Mouse (Mus musculus): ENCODE results near the gene Fam180a. TPM values are rescaled to one million over a fixed set of nuclear protein-coding genes. Genes with fewer than 3 reads are reported as not detected.
"Not testable (repeated sequence)": the region's sequence is repeated elsewhere in the genome, so short reads cannot be mapped to it uniquely, and the experiment has no call there.

Gene Fam180a
- total RNA-seq (2021): 1 to 10 TPM; 5.5 to 7.4 TPM
- long read RNA-seq, experiment 1, transcript Fam180a-201 (3 exons, 1,606 nt): major isoform, 6 of 8 reads
- long read RNA-seq, experiment 1, partial matches to known transcripts: 0 of 8 reads
- long read RNA-seq, experiment 1, other reads (novel, unspliced or antisense): 2 of 8 reads
- long read RNA-seq, experiment 2, transcript Fam180a-201 (3 exons, 1,606 nt): major isoform, 11 of 11 reads
- long read RNA-seq, experiment 2, partial matches to known transcripts: 0 of 11 reads
- long read RNA-seq, experiment 2, other reads (novel, unspliced or antisense): 0 of 11 reads

DNA sequence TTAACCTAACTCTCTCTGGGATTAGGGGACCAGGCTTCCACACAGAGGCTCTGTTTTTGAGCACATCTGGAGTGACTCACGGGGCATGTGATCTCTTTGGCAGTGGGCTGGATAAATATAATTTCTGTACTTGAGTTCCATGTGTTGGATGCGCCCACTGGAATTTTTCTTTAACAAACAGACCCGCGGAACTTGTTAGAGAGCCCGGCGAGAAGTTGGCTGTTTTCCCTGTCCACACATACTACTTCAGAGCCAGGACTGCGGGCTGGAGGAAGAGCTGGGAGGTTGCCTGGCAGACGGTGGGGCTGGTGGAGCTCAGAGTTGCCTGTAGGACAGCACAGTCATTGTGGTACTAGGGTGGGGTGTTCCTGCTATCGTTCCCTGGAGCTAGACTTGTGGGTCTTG is at the start of gene Fam180a:
TSS of gene Fam180a (minus strand) at position 31 of the 405 bp plus-strand sequence.
- intact Hi-C loops (cut with DNase I): no loop called here
- DNase-seq (ENCODE audit: low spot score in 2 of 2): peak; percentile 43 to 65

DNA sequence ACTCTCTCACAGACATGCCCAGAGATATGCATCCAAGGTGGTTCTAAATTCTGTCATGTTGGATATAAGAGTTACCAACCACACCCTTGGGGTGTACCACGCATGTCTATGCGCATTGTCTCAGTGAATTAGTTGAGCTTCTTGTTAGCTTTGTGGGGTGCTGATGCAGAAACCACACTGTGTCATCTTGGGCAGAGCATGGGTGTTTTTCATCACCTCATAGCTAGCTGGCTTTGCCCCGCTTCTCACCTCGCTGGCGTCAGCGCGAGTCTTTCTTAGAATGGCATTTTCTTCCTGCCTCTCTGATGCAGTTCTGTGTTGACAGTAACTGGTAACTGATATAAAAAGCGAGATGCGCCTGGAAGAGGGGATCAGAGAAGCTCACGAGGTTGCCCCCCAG is 48.1 kb upstream of the Fam180a start:
- no peak for DNase-seq (ENCODE audit: low spot score in 2 of 2)
- intact Hi-C loops (cut with DNase I): loop anchor here (10.0 kb wide), 1 partner anchor 119 kb away; no protein-coding TSS in a partner anchor

DNA sequence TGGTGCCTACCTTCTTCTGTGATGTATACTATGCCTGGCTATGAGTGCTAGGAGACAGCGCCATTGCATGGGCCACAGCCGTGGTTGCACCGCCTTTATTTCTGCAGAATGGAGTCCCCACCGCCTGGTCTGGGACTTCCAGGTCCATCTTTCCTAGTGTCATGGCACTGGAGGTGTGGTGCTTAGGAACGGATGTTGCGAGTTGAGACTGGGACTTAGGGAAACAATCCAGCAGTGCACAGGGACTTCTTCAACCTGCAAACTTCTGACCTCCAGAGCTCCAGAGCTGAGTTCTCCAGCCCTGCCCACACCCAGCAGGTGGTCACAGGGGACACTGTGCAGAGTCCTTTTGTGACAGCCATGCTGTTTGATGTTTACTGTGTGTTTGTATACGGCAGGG is 44.4 kb upstream of the Fam180a start:
- DNase-seq (ENCODE audit: low spot score in 2 of 2): no peak
- intact Hi-C loops (cut with DNase I): loop anchor here (10.0 kb wide), 1 partner anchor 116 kb away; no protein-coding TSS in a partner anchor

DNA sequence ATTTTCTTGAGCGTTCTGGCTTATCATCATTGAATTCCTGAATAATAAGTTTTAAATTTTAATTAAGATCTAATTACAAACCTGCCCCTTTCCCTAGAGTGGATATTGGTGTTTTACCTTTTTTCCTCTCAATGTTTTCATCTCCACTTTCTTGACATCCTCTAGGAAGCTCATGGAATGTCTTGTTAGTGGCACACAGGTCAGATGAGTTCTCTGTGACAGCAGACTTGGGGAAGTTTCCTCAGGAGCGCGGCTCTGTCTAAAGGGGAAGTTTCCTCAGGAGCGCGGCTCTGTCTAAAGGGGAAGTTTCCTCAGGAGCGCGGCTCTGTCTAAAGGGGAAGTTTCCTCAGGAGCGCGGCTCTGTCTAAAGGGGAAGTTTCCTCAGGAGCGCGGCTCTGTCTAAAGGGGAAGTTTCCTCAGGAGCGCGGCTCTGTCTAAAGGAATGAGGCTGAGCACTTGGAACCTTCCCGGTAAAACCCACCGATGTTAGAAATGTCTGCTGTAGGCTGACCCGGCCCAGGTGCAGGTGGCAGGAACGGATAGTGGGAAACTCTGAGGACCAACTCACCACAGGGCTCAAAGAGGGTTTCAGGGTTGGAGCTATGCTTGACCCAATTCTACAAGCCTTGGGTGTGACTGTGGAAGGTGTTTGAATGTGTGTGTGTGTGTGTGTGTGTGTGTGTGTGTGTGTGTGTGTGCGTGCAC is 43.8 kb upstream of the Fam180a start:
- intact Hi-C loops (cut with DNase I): loop anchor here (10.0 kb wide), 1 partner anchor 115 kb away; no protein-coding TSS in a partner anchor
- not testable (repeated sequence) for DNase-seq (ENCODE audit: low spot score in 2 of 2)

DNA sequence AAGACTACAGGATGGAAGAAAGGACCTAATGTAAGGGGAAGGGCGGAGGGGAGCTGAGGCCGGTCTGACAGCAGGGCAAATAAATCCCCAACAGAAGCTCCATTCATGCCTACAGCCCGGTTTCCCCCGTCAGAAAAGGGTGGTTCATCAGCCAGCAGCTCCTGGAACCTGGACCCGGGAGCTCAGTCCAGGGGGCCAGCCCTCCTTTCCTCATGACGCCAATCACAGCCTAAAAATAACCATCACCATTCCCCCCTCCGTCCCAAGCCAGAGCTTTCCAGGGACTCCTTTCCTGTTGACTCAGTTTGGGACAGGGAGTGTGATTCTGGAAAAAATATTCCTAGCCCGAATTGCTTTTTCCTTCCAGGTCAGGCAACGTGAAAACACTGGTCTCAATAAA is 36.7 kb upstream of the Fam180a start:
- intact Hi-C loops (cut with DNase I): no loop called here
- no peak for DNase-seq (ENCODE audit: low spot score in 2 of 2)

DNA sequence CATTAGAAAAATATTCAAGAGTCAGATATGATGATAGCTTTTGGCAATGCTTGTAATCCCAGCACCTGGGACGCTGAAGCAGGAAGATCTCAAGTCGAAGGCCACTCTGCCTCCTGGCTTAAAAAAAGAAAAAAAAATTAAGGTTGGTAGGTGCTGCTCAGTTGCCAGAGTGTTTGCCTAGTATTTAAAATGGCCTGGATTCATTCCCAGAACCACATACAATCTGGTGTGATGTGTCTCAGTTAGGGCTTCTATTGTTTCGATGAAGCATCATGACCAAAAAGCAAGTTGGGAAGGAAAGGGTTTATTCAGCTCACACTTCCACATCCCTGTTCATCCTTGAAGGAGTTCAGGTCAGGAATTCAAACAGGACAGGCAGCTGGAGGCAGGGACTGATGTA is 29.4 kb upstream of the Fam180a start:
- no peak for DNase-seq (ENCODE audit: low spot score in 2 of 2)
- intact Hi-C loops (cut with DNase I): no loop called here

DNA sequence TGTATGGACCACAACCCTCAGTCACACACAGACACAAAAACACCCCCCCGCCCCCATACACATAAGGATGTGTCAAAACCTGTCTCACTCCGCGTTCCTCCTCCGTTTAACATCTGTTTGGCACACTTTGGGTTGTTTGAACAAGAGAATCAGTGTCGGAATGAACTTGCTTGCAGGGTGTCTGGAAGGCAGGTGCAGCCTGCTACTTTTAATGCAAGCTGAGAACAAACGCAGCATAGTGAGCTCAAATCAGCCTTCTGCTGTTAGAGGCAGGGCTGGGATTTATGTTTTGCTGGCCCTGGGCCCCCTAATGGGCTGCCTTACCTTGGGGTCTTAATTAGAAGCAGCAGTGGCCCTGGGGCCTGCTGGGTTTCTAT is 28.7 kb upstream of the Fam180a start:
- intact Hi-C loops (cut with DNase I): no loop called here
- peak; percentile 30 to 52 for DNase-seq (ENCODE audit: low spot score in 2 of 2)

DNA sequence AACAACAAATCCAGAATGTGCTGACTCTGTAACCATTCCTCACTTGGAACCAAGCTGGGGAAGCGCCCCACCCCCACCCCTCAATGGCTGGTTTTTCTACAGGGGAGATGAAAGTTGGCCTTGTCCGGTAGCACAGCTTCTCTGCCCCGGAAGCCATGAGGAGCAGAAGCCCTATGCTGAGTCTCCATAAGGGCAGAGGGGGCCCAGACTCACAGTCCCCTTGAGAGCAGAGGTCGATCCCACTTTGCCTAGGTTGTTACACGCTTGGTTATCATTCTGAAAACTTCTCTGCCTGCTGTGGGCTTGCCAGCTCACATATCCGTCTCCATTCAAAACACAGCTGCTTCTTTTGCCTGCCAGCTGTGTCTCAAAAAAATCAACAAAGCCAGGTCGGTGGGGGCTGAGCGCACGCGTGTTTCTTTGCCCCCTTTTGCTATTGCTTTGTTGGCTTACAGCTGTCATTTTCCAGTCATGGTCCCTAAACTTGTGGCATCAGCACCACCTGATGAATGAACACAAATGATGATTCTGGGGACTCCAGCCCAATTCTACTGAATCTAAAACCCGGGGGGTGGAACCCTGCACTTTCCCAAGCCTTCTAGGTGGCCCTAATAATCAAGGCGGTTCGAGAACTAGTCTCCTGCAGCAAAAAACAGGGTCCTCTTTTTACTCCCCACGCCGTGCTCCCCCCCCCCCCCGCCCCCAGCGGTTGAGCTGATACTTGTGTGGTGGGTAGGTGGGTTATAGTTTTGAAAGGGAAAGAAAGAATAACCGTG is 28.1 kb upstream of the Fam180a start:
- intact Hi-C loops (cut with DNase I): no loop called here
- DNase-seq (ENCODE audit: low spot score in 2 of 2): no peak

DNA sequence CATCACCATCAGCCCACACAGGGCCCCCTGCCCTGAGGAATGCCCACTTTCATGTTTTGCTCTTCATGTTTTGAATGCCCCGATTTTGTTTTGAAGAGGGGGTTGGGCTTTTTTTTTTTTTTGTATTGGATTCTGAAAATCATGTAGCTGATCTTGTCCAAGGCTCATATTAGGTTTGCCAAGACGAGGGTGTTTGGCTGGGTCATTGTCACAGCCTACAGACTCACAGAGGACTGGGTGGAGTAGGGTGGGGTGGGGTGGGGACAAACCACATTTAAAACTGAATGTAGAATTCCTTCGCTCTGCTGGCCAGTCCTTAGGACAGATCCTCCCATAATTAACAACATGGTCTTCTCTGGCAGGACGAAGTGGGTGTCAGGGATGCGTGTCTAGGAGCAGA is 27.5 kb upstream of the Fam180a start:
- intact Hi-C loops (cut with DNase I): no loop called here
- DNase-seq (ENCODE audit: low spot score in 2 of 2): no peak

DNA sequence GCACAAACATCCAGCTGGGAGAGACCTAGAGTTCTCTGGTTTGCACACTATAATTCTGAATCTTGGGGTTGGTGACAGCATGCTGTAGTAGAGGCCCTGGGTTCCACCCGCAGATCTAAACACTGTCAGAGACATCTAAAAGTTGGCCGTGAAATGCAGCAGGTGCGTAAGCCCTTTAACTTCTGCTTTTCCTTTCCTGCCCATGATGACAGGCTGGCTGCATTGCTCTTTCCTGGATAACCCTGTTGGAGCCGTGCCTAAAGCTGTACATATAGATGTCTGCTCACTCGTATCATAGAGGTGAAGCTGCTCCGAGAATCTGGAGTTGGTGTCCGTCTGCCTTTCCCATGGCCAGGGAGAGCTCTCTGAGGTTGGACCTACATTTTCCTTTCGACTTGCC is 26.9 kb upstream of the Fam180a start:
- intact Hi-C loops (cut with DNase I): no loop called here
- no peak for DNase-seq (ENCODE audit: low spot score in 2 of 2)

DNA sequence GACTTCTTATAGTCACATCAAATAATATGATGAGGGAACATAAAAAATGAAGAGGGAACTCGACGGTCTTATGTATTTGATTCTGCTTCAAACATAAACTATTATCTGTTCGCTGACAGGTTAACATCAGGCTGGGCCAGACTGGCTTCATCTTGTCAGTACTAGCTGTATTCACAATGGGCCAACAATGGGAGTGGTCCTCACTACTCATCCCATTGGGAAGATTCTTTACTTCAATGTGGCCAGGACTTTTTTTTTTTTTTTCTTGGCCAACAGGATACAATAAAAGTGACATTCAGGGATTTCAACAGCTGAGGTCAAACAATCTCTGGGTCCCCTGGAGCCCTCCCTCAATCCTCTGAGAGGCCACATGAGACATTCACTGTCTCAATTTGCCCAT is 25.9 kb upstream of the Fam180a start:
- intact Hi-C loops (cut with DNase I): no loop called here
- no peak for DNase-seq (ENCODE audit: low spot score in 2 of 2)

DNA sequence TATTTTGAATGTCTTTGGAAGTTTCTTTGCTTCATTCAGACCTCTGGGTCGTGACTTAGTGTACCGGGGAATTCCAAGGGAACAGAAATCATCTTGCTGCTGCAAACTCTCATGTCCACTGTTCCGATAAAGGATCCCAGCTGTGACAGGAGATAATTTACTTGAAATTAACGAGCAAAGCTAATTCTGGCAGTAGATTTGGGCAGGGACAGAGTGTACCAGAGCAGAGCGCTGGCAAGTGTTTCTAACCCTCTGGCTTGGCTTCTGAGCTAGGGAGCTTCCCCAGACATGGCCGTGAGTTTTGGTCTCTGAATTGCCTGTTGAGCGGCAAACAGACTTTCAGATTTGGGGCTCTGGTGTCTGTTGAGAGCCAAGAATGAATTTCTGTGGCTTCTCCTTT is 23.8 kb upstream of the Fam180a start:
- intact Hi-C loops (cut with DNase I): no loop called here
- peak; percentile 23 to 31 for DNase-seq (ENCODE audit: low spot score in 2 of 2)

DNA sequence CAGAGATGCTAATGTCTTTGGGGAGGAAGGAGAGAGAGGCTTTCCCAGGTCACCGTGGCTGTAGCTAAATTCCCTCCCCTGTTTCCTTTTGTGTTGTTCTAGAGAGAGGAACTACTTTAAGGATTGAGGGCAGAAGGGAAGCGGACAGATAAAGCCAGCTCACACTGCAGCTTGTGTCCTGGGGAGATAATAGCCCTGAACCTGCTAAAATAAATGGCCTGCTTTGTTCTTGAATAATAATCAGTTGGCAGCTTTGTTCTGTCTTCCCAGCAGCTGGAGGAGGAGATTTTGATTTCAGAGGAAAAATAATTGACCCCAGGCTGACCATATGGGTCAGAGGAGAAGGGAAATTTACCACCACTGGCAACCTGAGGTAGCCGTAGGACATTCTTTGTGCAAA is 12.7 kb upstream of the Fam180a start:
- no peak for DNase-seq (ENCODE audit: low spot score in 2 of 2)

DNA sequence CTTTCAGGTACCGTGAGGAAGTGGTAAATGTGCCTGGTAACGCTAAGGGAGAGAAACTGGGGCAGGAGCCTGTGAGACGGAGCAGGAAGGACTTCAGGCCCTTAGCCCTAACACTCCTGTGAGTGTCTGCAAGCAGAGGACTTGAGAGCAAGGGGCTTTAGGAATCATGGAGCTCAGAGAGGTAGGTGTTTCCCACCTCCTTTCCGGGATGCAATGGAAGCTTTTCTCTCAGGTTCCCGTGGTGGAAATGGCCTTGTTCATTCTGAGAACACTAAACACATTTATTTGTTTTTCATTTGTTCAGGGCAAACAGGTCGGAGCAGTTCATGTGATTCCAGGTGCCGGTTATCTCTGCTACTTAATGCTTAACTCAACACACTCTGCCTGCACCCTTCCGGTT is 11.9 kb upstream of the Fam180a start:
- DNase-seq (ENCODE audit: low spot score in 2 of 2): no peak
- intact Hi-C loops (cut with DNase I): no loop called here

More for the DNA sequence above, 12.7 kb upstream of the Fam180a start:
- intact Hi-C loops (cut with DNase I): no loop called here

DNA sequence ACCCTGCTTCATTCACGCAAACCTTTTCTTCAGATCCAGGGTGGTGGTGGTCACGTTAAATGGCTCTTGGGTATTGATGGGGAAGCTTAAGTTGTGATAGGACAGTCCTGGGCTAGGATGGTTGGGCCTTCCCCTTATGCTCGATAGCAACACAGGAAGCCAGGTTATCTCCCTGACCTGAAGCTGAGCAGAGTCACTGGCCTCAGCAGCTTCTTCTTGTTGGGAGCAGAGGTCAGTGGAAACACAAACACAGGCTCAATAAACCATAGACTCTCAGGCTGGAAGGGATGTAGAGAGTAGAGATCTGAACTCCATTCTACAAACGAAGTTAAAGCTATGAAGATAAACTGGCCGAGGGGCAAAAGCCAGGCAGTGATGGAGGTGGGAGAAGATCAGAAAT is 9.5 kb upstream of the Fam180a start:
- intact Hi-C loops (cut with DNase I): no loop called here
- no peak for DNase-seq (ENCODE audit: low spot score in 2 of 2)

DNA sequence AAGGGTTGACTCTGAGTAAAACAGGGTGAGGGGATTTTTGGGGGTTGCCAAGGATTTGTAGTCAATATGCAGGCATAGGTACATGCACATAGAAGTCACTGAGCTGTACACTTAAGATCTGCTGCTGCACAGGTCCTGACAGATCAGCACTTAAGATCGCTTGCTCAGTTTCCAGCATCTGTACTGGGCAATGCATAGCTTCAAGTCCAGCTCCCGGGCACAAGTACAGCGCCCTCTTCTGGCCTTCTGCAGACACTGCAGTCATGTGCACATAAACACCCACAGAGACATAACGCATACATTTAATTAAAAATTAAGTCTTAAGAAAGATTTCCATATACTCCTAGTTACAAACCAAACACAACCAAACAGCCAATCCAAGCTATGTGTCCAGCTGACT is 8.3 kb upstream of the Fam180a start:
- intact Hi-C loops (cut with DNase I): no loop called here
- DNase-seq (ENCODE audit: low spot score in 2 of 2): no peak

DNA sequence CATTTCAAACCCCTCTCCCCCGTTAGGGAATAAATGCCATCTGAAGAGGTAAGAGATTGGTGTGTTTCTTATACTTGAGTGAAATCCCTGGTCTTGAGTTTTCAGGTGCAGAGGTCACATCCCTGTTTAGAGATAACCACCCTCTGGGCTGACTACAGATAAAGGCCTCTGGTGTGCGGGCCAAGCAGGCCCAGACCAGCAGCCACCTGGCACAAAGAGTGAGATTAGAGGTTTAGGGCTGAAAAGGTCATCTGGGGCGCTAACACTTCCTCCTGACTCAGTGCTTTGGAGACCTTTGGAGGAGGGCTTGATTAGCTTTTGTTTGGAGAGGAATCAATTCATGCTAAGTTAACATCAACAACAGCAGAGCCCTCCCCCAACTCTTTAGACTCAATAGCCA is 7.7 kb upstream of the Fam180a start:
- no peak for DNase-seq (ENCODE audit: low spot score in 2 of 2)
- intact Hi-C loops (cut with DNase I): no loop called here

DNA sequence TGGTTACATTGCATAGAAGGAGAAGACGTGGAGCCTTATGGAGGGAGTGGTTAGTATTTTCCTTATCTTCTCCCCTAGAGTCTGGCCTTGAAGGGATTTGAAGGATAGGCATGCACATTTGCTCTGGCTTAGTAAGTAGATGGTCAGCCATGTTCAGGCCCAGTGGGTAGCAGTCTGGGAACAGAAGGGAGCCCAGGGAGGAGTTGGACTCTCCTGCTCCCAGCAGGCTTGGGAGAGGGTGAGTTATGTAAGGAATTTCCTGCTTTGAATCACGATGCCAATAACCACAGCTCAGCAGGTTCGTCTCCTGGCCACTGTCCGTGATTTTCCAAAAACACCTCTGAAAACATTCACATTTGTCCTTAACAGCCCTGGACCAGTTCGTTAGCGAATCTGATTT is 4.9 kb upstream of the Fam180a start:
- no peak for DNase-seq (ENCODE audit: low spot score in 2 of 2)
- intact Hi-C loops (cut with DNase I): no loop called here

DNA sequence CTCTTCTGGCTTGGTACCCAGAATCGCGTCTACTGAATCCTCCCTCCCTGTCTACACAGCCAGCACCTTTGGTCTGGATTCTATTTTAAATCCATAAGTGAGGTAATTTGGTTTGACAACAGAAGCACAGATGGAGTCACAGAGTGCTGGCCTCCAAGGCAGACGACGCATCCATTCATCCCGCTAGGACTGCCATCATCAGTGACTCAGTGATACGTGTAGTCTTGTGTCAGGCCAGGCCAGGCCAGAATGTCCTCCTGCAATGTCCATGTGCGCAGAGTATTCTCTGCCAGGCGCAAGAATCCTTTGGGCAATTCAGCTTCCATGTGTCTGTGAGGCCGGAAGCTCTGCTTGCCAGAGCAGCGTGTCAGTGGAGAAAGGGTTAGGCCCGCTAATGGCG is 4.0 kb upstream of the Fam180a start:
- DNase-seq (ENCODE audit: low spot score in 2 of 2): no peak
- intact Hi-C loops (cut with DNase I): no loop called here

DNA sequence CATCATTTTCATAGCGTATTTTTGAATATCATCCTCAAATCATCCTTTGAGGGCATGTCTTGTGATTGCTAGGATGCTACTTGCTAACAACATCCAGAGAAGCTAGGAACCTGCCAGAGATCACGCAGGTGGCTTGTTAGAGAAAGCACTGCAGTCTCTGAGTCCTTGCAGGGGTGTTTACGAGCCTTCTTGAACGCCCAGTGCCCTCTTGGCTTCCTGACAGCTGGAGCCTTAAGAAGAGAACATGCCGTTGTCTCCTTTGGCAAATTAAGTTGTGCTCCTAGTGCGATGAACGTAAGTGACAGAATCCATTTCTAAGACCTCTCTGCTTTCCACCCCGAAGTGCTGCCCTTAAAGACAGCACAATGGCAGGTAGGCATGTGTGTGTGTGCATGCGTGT is 1.6 kb downstream of the Fam180a start:
- intact Hi-C loops (cut with DNase I): no loop called here
- DNase-seq (ENCODE audit: low spot score in 2 of 2): no peak
